Mouse (Mus musculus) embryonic facial prominence, embryonic 12.5 days (tissue): Measurements from ENCODE around the gene Lzts3. TPM values are rescaled to one million over a fixed set of nuclear protein-coding genes. Genes with fewer than 3 reads are reported as not detected.
A peak's percentile ranks its signal among the peaks of the same experiment; 100 is the strongest.

Source experiments
- ATAC-seq: fragments of 200-750 bp; cut with Nextera tagmentation; 2 replicates; pipeline ENCODE4 v1.8.0; 2017; ENCODE audit not compliant: insufficient number of reproducible peaks, insufficient read depth, low FRiP score, low TSS enrichment
- H3K27ac ChIP-seq: fragments of 300-500 bp; sonication (generic); 2 replicates; pipeline ENCODE4 v1.5.1; 2016; ENCODE audit warnings: mild to moderate bottlenecking
- H3K27me3 ChIP-seq: fragments of 300-500 bp; sonication (generic); 2 replicates; pipeline ENCODE4 v1.6.1; 2016; ENCODE audit warnings: mild to moderate bottlenecking, moderate library complexity
- H3K36me3 ChIP-seq: fragments of 300-500 bp; sonication (generic); 2 replicates; pipeline ENCODE4 v1.6.1; 2016; ENCODE audit warnings: mild to moderate bottlenecking
- H3K4me1 ChIP-seq: fragments of 300-500 bp; sonication (generic); 2 replicates; pipeline ENCODE4 v1.6.1; 2016
- H3K4me2 ChIP-seq: fragments of 300-500 bp; sonication (generic); replicated peaks from 2 replicates; pipeline ENCODE4 v1.6.1; 2016; ENCODE audit warnings: mild to moderate bottlenecking, moderate library complexity
- H3K4me3 ChIP-seq: fragments of 300-500 bp; sonication (generic); 2 replicates; pipeline ENCODE4 v1.5.1; 2016; ENCODE audit warnings: mild to moderate bottlenecking
- H3K9ac ChIP-seq: fragments of 300-500 bp; sonication (generic); 2 replicates; pipeline ENCODE4 v1.6.1; 2016; ENCODE audit warnings: mild to moderate bottlenecking, moderate library complexity
- H3K9me3 ChIP-seq: fragments of 300-500 bp; sonication (generic); 2 replicates; pipeline ENCODE4 v1.6.1; 2016; ENCODE audit warnings: mild to moderate bottlenecking, moderate library complexity
- WGBS: fragments of 180-500 bp; shearing (Covaris S2); methylation state at CpG from one replicate; pipeline ENCODE4 v1.1.7; 2016; 5-methylcytosine and 5-hydroxymethylcytosine counted together
- polyA plus RNA-seq: library from polyadenylated mRNA; unstranded; fragments of >200 nt; fragmentation: Nextera tagmentation; extraction: Ambion mirVana; gene quantifications from 2 replicates; pipeline ENCODE4 v1.2.1, GENCODE M21; 2016

The Lzts3 gene
- 6.2 and 6.5 TPM in 2 replicates for polyA plus RNA-seq

DNA sequence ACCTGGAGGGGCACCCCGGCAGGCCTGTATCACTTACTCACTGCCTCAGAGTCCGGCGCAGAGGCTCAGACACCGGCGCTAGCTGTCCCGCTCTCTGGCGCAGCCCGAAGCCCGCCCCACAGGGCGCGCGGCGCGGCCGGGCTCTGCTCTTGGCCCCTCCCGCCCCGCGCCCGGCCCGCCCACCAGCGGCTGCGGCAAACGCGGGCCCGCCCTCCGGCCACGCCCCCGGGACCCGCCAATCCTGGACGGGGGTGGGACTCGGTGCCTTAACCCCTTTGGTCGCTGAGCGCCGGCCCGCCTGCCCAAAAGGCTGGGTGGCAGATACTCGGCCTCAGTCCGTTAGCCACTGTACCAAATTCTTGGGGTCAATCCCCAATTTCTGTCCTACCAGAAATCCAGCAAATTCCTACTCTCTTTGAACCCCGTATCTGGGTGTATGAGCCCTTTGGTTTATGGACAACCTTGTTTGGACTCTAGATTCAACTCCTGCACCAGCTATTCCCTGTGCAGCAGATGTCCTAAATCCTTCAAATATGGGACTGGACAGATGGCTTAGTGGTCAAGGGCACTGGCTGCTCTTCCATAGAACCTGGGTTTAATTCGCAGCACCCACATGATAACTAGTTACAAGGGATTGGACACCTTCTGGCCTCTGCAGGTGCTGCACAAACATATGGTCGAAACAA lies at the start of gene Lzts3:
Gene Lzts3 (minus strand): TSS at position 120 of the 686 bp plus-strand sequence.
- Histone ChIP-seq H3K4me2 (peak within 1 kb of the TSS; percentile 98), H3K9me3 (no peaks in the 10 kb centered on the region), H3K9ac (peak within 1 kb of the TSS; percentile 70), H3K4me1 (peaks cover 15% of the 10 kb centered on the region), H3K27me3 (peaks cover 15% of the 10 kb centered on the region), H3K36me3 (no peaks in the 10 kb centered on the region), H3K4me3 (peak within 1 kb of the TSS; percentile 68), H3K27ac (peak within 1 kb of the TSS; percentile 4; the same call in 1 of the 2 replicates)
- ATAC-seq: peak; percentile 92
- 4% methylated on average over 36 of the region's 40 CpGs for WGBS

DNA sequence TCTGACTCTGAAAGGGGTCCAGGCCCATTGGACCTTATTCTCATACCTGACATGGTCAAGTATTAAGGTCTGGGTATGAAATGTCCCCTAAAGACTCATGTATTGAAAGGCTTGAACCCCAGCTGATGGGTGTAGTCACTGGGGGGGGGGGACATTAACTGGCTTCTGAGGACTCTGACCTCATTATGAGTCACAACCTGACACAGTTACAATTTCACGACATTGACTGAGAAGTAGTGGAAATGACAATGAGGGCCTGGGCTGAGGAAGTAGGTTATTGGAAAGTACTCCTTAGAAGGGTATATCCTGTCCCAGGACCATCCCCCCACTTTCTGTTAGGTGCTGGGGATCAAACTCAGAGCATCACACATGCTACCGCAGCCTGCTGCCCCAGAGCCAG lies 46.4 kb upstream of the Lzts3 start:
- Histone ChIP-seq H3K9me3 (no peaks in the 10 kb centered on the region), H3K36me3 (peaks cover 15% of the 10 kb centered on the region; the same call in 1 of the 2 replicates), H3K4me1 (no peaks in the 10 kb centered on the region), H3K4me2 (no peak overlapping the region), H3K9ac (no peak overlapping the region), H3K27ac (no peak overlapping the region), H3K27me3 (0 out of 2 replicates have a peak, but pooled peaks cover 3% of the 10 kb centered on the region), H3K4me3 (no peak overlapping the region)
- no peak for ATAC-seq
- 87% methylated on average over 2 of the region's 2 CpGs for WGBS

GRCm38 (mm10) chr2:130685426-130685825 lies 42.8 kb upstream of the Lzts3 start:
- Histone ChIP-seq H3K36me3 (peaks cover 49% of the 10 kb centered on the region), H3K4me3 (no peak overlapping the region), H3K27ac (no peak overlapping the region), H3K9me3 (no peaks in the 10 kb centered on the region), H3K4me2 (no peak overlapping the region), H3K27me3 (no peaks in the 10 kb centered on the region), H3K9ac (no peak overlapping the region), H3K4me1 (no peaks in the 10 kb centered on the region)
- 83% methylated on average over 9 of the region's 9 CpGs for WGBS
- no peak for ATAC-seq

DNA sequence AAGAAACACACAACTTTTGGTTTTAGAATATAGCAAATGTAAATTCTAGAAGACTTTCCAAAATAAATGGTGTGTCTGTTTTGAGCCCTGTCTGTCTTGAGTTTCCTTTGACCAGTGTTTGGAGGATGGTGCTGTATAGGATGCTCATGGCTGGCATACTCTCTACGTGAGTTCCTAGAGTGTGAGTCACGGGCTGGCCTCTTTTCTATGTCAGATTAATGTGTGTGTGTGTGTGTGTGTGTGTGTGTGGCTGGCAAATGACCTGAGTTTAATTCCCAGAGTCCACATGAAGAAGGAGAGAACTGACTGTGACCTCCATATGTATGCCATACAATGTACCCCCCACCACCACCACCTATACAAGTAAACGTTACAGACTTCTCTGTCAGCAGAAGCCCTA lies 38.9 kb upstream of the Lzts3 start:
- whole genome bisulfite sequencing: 85% methylated on average over 3 of the region's 3 CpGs
- Histone ChIP-seq H3K27me3 (no peaks in the 10 kb centered on the region), H3K27ac (no peak overlapping the region), H3K4me2 (no peak overlapping the region), H3K9ac (no peak overlapping the region), H3K36me3 (peaks cover 87% of the 10 kb centered on the region), H3K4me3 (no peak overlapping the region), H3K4me1 (no peaks in the 10 kb centered on the region), H3K9me3 (no peaks in the 10 kb centered on the region)
- ATAC-seq: no peak

DNA sequence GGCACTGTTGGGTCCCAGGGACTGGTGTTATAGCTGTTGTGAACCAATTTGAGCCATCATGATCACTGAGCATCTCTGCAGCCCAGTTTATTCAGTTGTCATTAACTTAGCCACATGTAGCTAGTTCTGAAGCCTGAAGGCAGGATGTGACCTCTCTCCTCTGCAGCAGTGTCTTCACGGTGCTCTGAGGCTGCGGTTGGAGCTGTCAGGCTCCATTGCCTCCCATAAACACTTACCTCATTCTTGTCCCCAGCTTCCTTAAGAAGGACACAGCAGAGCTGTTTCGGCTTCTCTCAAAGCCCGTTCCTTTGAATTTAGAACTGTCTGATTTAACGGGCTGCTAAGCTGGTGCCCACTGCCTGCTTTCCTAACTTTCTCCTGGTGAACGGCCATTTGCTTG lies 37.3 kb upstream of the Lzts3 start:
- Histone ChIP-seq H3K9me3 (no peaks in the 10 kb centered on the region), H3K9ac (no peak overlapping the region), H3K36me3 (peaks cover 97% of the 10 kb centered on the region), H3K4me1 (no peaks in the 10 kb centered on the region), H3K27ac (no peak overlapping the region), H3K4me2 (no peak overlapping the region), H3K27me3 (no peaks in the 10 kb centered on the region), H3K4me3 (no peak overlapping the region)
- no peak for ATAC-seq
- WGBS: 86% methylated on average over 6 of the region's 6 CpGs

DNA sequence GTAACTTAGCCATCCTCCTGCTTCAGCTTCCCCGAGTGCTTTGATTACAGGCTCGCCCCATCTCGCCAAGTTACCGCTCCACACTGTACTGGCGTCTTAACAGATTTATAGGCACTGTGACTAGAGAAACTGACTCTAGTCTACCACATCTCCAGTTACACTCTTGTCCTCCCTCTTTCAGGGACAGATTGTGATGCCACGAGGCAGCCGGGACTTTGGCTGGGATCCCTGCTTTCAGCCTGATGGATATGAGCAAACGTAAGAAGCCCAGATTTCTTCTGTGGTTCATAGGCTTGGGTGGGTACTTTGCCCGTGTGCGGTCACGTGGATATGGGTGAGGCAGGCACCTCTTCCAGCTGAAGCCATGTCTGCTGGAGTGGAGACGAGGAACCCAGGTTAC lies 36.6 kb upstream of the Lzts3 start:
- H3K9ac ChIP-seq: no peak overlapping the region
- H3K4me3 ChIP-seq: no peak overlapping the region
- H3K36me3 ChIP-seq: peaks cover 96% of the 10 kb centered on the region
- no peaks in the 10 kb centered on the region for H3K4me1 ChIP-seq
- ATAC-seq: no peak
- no peak overlapping the region for H3K27ac ChIP-seq
- H3K9me3 ChIP-seq: no peaks in the 10 kb centered on the region
- 94% methylated on average over 12 of the region's 12 CpGs for WGBS
- no peak overlapping the region for H3K4me2 ChIP-seq
- H3K27me3 ChIP-seq: no peaks in the 10 kb centered on the region

DNA sequence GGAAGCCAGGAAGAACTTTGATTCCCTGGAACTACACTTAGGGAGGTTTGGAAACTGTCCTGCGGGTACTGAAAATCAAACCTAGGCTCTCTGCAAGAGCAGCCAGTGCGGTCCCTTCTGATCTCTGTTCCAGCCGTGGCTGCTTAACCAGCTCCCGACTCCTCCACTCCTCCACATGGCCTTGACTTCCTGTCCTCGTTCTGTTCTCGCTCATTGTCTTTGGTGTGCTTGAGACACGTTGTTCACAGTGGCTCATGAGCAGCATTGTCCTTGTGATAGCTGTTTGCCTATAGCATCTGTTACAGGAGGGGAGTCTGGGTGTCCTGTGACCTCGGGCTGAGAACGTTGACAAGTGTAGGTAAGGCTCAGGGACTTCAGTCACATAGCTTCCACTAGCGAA lies 34.6 kb upstream of the Lzts3 start:
- H3K4me1 ChIP-seq: no peaks in the 10 kb centered on the region
- no peak for ATAC-seq
- whole genome bisulfite sequencing: 88% methylated on average over 10 of the region's 10 CpGs
- H3K4me2 ChIP-seq: no peak overlapping the region
- no peak overlapping the region for H3K4me3 ChIP-seq
- H3K9ac ChIP-seq: no peak overlapping the region
- H3K27ac ChIP-seq: no peak overlapping the region
- H3K27me3 ChIP-seq: no peaks in the 10 kb centered on the region
- H3K36me3 ChIP-seq: peaks cover 94% of the 10 kb centered on the region
- H3K9me3 ChIP-seq: no peaks in the 10 kb centered on the region

GRCm38 (mm10) chr2:130667559-130667958 lies 25.0 kb upstream of the Lzts3 start, which contains the start of gene Itpa:
Gene Itpa, plus strand, starts transcription at chr2:130667610.
- H3K9ac ChIP-seq: peak within 1 kb of the TSS; percentile 78
- H3K9me3 ChIP-seq: no peaks in the 10 kb centered on the region
- peaks cover 15% of the 10 kb centered on the region for H3K36me3 ChIP-seq
- peak within 1 kb of the TSS; percentile 69 for H3K4me3 ChIP-seq
- H3K27ac ChIP-seq: peak within 1 kb of the TSS; percentile 86
- peak; percentile 16; the same call in 1 of the 2 replicates for ATAC-seq
- peaks cover 23% of the 10 kb centered on the region for H3K4me1 ChIP-seq
- WGBS: under 1% methylated on average over 31 of the region's 31 CpGs
- H3K27me3 ChIP-seq: no peaks in the 10 kb centered on the region
- H3K4me2 ChIP-seq: peak within 1 kb of the TSS; percentile 89

- H3K4me1 ChIP-seq: peaks cover 20% of the 10 kb centered on the region
- H3K27me3 ChIP-seq: no peaks in the 10 kb centered on the region
- H3K4me2 ChIP-seq: peak within 1 kb of the TSS; percentile 77
- H3K9ac ChIP-seq: peak within 1 kb of the TSS; percentile 78
- H3K9me3 ChIP-seq: no peaks in the 10 kb centered on the region
- H3K36me3 ChIP-seq: peaks cover 26% of the 10 kb centered on the region
- peak within 1 kb of the TSS; percentile 62 for H3K4me3 ChIP-seq
- under 1% methylated on average over 40 of the region's 40 CpGs for WGBS
- H3K27ac ChIP-seq: peak within 1 kb of the TSS; percentile 98
- peak; percentile 97 for ATAC-seq
Observed at GRCm38 (mm10) chr2:130664102-130664701, 21.6 kb upstream of the Lzts3 start, which contains the start of gene Ddrgk1. Gene Ddrgk1, minus strand, starts transcription at chr2:130664659.

DNA sequence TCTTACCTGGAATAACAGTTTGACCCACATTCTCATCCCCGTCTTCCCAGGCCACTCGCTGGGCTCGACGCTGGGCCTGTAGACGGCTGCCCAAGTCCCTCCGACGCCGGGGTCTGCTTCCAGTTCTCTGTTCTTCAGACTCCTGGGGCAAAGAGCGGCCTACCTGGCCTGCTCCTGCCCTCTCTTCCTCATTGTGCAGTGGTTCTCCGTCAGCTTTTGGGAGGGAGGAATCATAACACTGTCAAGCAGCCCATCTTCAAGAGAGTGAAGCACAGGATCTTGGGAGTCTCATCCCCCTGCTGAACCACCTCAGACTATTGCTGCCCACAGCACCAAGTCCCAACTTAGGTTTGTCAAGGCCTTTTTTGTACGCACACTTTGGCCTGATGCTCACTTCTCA lies 20.7 kb upstream of the Lzts3 start:
- H3K9me3 ChIP-seq: no peaks in the 10 kb centered on the region
- H3K4me2 ChIP-seq: peak overlapping the region; percentile 77
- H3K4me1 ChIP-seq: peaks cover 15% of the 10 kb centered on the region
- WGBS: 91% methylated on average over 11 of the region's 11 CpGs
- H3K4me3 ChIP-seq: peak overlapping the region; percentile 62
- H3K27ac ChIP-seq: no peak overlapping the region
- no peak for ATAC-seq
- no peaks in the 10 kb centered on the region for H3K27me3 ChIP-seq
- H3K36me3 ChIP-seq: peaks cover 34% of the 10 kb centered on the region
- H3K9ac ChIP-seq: peak overlapping the region; percentile 78

DNA sequence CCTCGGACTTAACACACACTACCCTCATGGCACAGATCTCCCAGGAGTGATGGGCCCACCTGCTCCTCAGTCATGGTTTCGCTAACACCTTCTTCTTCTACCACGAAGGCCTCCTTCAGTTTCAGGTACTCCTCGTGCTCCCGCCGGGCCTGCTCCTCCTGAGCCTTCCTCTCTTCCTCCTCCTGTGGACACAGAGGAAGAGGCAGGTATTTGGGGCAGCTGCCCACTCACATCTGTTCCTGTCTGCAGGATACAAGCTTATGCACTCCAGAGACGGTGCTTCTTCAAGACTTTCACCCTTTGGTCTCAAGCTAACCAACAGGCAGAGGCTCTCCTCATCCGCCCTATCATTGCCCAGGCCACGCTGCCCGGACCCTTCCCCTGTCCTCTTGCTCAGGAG lies 15.9 kb upstream of the Lzts3 start:
- H3K36me3 ChIP-seq: peaks cover 76% of the 10 kb centered on the region
- ATAC-seq: no peak

GRCm38 (mm10) chr2:130657541-130657940 lies 14.9 kb upstream of the Lzts3 start:
- 78% methylated on average over 6 of the region's 6 CpGs for WGBS
- Histone ChIP-seq H3K4me3 (no peak overlapping the region), H3K27ac (no peak overlapping the region), H3K4me1 (no peaks in the 10 kb centered on the region), H3K36me3 (peaks cover 85% of the 10 kb centered on the region), H3K27me3 (no peaks in the 10 kb centered on the region), H3K9ac (no peak overlapping the region), H3K4me2 (no peak overlapping the region), H3K9me3 (no peaks in the 10 kb centered on the region)
- ATAC-seq: no peak

More for the DNA sequence above, 15.9 kb upstream of the Lzts3 start:
- Histone ChIP-seq H3K27ac (no peak overlapping the region), H3K9me3 (no peaks in the 10 kb centered on the region), H3K4me1 (peaks cover 5% of the 10 kb centered on the region), H3K4me2 (no peak overlapping the region), H3K4me3 (no peak overlapping the region), H3K9ac (no peak overlapping the region), H3K27me3 (no peaks in the 10 kb centered on the region)
- WGBS: 95% methylated on average over 10 of the region's 10 CpGs
